Mouse (Mus musculus): ENCODE data around the gene Dstn. TPM values are rescaled to one million over a fixed set of nuclear protein-coding genes. Genes with fewer than 3 reads are reported as not detected.
A peak's percentile ranks its signal among the peaks of the same experiment; 100 is the strongest.

The Dstn gene
- 174 TPM for polyA plus RNA-seq (2012; fragmentation: generic; extraction: Trizol)

DNA sequence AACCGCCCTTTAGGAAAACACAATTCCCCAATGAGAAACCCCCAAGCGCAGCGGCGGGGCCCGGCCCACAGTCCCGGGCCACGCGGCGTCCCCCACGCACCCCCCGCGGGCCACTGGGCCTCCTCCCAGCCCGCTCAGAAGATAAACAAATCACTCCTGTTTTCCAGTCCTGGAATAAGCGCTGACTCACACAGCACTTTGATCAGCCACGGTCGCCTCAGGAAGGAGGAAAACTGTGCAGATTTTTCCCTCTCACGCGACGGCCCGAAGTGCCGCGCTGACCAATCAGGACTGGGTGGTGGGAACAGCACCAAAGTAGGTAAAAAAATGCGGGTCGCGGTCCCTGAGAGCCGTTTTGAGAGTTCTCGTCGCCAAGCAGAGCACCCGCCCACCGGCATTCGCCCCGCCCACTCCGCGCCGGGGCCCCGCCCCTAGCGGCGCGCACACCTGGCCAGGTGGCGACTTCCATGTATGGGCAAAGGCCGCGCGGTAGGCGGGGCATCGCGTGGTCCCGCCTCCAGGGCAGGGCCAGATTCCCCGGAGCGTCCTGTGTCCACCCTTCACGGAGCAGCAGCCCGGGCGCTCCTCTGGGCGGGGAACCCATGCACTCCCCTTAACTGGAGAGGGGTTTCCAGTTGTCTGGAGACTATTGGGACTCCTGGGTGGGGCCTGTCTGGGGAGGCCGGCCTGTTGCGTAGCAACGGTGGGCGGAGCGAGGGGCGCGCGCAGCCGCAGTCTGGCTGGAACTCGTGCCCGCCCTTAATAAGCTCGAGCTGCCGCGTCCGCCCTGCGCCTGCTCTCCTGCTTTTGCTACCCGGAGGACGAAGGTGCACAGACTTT, at the start of gene Dstn:
TSS of gene Dstn (plus strand) at position 561 of the 840 bp plus-strand sequence.
- peak; percentile 2 for TF ChIP-seq TCF3 (IDR thresholded peaks at IDR 0.05; ENCODE audit: insufficient read length, low read depth)
- peak in 1 of 3 experiments; percentile 20 for TF ChIP-seq MYOG (IDR thresholded peaks at IDR 0.05; ENCODE audit: control insufficient read depth in 1 of 3, insufficient read depth in 1 of 3, insufficient read length in 2 of 3, low read depth in 2 of 3)
- TF ChIP-seq POLR2AphosphoS2 (IDR thresholded peaks at IDR 0.05; ENCODE audit: insufficient read length, low read depth), result peak; percentile 99
- TF ChIP-seq TCF12 (IDR thresholded peaks at IDR 0.05; ENCODE audit: insufficient read depth, poor library complexity, severe bottlenecking), result no peak
- TF ChIP-seq USF1 (IDR thresholded peaks at IDR 0.05; ENCODE audit: low read depth), result no peak
- peak in 2 of 3 experiments; percentile 27 to 59 for TF ChIP-seq MYOD1 (IDR thresholded peaks at IDR 0.05; ENCODE audit: control insufficient read depth in 1 of 3, insufficient read length in 2 of 3, low read depth in 2 of 3)
- TF ChIP-seq POLR2A (IDR thresholded peaks at IDR 0.05; ENCODE audit: insufficient read length, low read depth), result peak; percentile 96
- peak; percentile 98 for TF ChIP-seq SRF (IDR thresholded peaks at IDR 0.05; ENCODE audit: control insufficient read depth, insufficient read length, low read depth)

DNA sequence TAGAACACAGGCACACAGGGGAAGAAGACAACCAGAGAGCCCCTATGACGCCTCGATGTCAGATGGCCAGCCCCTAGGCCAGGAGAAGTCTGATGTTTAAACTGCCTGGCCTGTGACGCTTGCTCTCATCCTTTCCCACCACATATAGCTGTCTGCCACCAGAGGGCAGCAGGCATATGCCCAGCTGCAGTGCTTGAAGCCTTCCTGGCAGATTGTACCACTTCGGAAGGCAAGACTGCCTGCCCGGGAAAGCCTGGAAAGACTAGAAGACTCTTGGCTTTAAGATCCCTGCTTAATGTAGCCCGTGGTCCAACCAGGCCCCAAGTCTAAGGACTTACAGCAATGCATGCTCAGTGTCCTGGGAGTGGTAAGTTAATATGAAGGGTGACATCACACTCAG, 47.8 kb upstream of the Dstn start:
- no peaks in the 10 kb centered on the region for H3K79me2 ChIP-seq (ENCODE audit: control insufficient read depth, insufficient read depth)
- H3ac ChIP-seq (ENCODE audit: control insufficient read depth, insufficient read length), result no peak overlapping the region
- H3K4me2 ChIP-seq (ENCODE audit: low read depth), result peak overlapping the region; percentile 68
- H3K4me3 ChIP-seq, result no peak overlapping the region
- no peaks in the 10 kb centered on the region for H3K36me3 ChIP-seq (ENCODE audit: control insufficient read depth, insufficient read depth)
- peaks cover 9% of the 10 kb centered on the region for H3K27me3 ChIP-seq (ENCODE audit: control insufficient read depth, insufficient read depth, insufficient read length)
- TF ChIP-seq TCF12 (IDR thresholded peaks at IDR 0.05; ENCODE audit: insufficient read depth, poor library complexity, severe bottlenecking), result no peak
- no peak for TF ChIP-seq TCF3 (IDR thresholded peaks at IDR 0.05; ENCODE audit: insufficient read length, low read depth)
- no peak for TF ChIP-seq REST (IDR thresholded peaks at IDR 0.05; ENCODE audit: insufficient read depth, insufficient read length)
- TF ChIP-seq MAX (IDR thresholded peaks at IDR 0.05; ENCODE audit: low read depth), result no peak
- TF ChIP-seq SRF (IDR thresholded peaks at IDR 0.05; ENCODE audit: control insufficient read depth, insufficient read length, low read depth), result no peak
- TF ChIP-seq E2F4 (IDR thresholded peaks at IDR 0.05; ENCODE audit: insufficient read depth), result no peak
- TF ChIP-seq MYOD1 (IDR thresholded peaks at IDR 0.05; ENCODE audit: control insufficient read depth in 1 of 3, insufficient read length in 2 of 3, low read depth in 2 of 3), result no peak
- no peak for TF ChIP-seq POLR2A (IDR thresholded peaks at IDR 0.05; ENCODE audit: insufficient read length, low read depth)
- no peak for TF ChIP-seq POLR2AphosphoS2 (IDR thresholded peaks at IDR 0.05; ENCODE audit: insufficient read length, low read depth)
- no peak for TF ChIP-seq MYOG (IDR thresholded peaks at IDR 0.05; ENCODE audit: control insufficient read depth in 1 of 3, insufficient read depth in 1 of 3, insufficient read length in 2 of 3, low read depth in 2 of 3)
- no peak for TF ChIP-seq USF1 (IDR thresholded peaks at IDR 0.05; ENCODE audit: low read depth)
- TF ChIP-seq CEBPB (IDR thresholded peaks at IDR 0.05; ENCODE audit: insufficient read depth, poor library complexity, severe bottlenecking), result no peak

More for the DNA sequence above, at the start of gene Dstn:
- Histone ChIP-seq H3K79me2 (ENCODE audit: control insufficient read depth, insufficient read depth) (peaks cover 41% of the 10 kb centered on the region), H3K4me3 (peak within 1 kb of the TSS; percentile 59), H3K27me3 (ENCODE audit: control insufficient read depth, insufficient read depth, insufficient read length) (no peaks in the 10 kb centered on the region), H3K4me2 (ENCODE audit: low read depth) (peak within 1 kb of the TSS; percentile 97), H3ac (ENCODE audit: control insufficient read depth, insufficient read length) (peak within 1 kb of the TSS; percentile 28), H3K36me3 (ENCODE audit: control insufficient read depth, insufficient read depth) (no peaks in the 10 kb centered on the region)

DNA sequence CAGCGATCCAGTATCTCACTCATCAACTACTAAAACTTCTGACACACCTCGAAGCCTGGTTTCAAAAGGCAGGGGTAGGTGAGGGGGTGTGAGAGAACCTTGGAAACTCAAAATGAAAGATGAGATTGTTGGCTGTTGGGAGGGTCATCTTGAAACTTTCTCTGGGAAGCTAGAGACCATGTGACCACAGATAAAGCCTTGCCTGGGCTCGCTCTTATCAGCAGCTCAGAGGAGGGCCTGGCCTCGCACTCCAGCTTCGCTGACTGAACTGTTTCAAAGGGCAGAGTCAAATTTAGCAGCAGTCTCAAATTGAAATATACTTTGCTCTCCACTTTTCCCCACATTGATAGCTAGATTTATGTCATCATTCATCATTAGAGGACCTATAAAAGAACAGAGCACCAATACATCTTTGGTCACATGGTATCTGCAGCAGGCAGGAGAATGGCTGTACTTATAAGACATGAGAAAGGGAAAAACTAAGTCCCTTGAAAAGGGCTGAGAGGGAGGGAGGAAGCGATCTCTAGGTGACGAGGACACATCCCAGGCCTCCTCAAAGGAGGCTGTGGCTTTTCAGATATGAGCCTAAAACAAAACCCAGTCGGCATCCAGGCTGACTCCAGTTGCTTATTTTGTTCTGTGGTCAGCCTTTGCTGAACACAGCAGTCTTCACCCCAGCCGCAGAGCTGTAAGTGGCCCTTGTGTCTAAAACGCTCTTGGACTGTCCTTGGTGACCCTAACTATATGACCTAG, 44.0 kb upstream of the Dstn start:
- Histone ChIP-seq H3K4me2 (ENCODE audit: low read depth) (no peak overlapping the region), H3K79me2 (ENCODE audit: control insufficient read depth, insufficient read depth) (no peaks in the 10 kb centered on the region), H3ac (ENCODE audit: control insufficient read depth, insufficient read length) (no peak overlapping the region), H3K4me3 (no peak overlapping the region), H3K27me3 (ENCODE audit: control insufficient read depth, insufficient read depth, insufficient read length) (no peaks in the 10 kb centered on the region), H3K36me3 (ENCODE audit: control insufficient read depth, insufficient read depth) (no peaks in the 10 kb centered on the region)
- TF ChIP-seq POLR2A (IDR thresholded peaks at IDR 0.05; ENCODE audit: insufficient read length, low read depth), result no peak
- no peak for TF ChIP-seq E2F4 (IDR thresholded peaks at IDR 0.05; ENCODE audit: insufficient read depth)
- TF ChIP-seq REST (IDR thresholded peaks at IDR 0.05; ENCODE audit: insufficient read depth, insufficient read length), result no peak
- TF ChIP-seq POLR2AphosphoS2 (IDR thresholded peaks at IDR 0.05; ENCODE audit: insufficient read length, low read depth), result no peak
- TF ChIP-seq USF1 (IDR thresholded peaks at IDR 0.05; ENCODE audit: low read depth), result no peak
- TF ChIP-seq SRF (IDR thresholded peaks at IDR 0.05; ENCODE audit: control insufficient read depth, insufficient read length, low read depth), result no peak
- no peak for TF ChIP-seq CEBPB (IDR thresholded peaks at IDR 0.05; ENCODE audit: insufficient read depth, poor library complexity, severe bottlenecking)
- no peak for TF ChIP-seq MYOG (IDR thresholded peaks at IDR 0.05; ENCODE audit: control insufficient read depth in 1 of 3, insufficient read depth in 1 of 3, insufficient read length in 2 of 3, low read depth in 2 of 3)
- TF ChIP-seq MYOD1 (IDR thresholded peaks at IDR 0.05; ENCODE audit: control insufficient read depth in 1 of 3, insufficient read length in 2 of 3, low read depth in 2 of 3), result no peak
- TF ChIP-seq TCF3 (IDR thresholded peaks at IDR 0.05; ENCODE audit: insufficient read length, low read depth), result no peak
- no peak for TF ChIP-seq MAX (IDR thresholded peaks at IDR 0.05; ENCODE audit: low read depth)
- no peak for TF ChIP-seq TCF12 (IDR thresholded peaks at IDR 0.05; ENCODE audit: insufficient read depth, poor library complexity, severe bottlenecking)

DNA sequence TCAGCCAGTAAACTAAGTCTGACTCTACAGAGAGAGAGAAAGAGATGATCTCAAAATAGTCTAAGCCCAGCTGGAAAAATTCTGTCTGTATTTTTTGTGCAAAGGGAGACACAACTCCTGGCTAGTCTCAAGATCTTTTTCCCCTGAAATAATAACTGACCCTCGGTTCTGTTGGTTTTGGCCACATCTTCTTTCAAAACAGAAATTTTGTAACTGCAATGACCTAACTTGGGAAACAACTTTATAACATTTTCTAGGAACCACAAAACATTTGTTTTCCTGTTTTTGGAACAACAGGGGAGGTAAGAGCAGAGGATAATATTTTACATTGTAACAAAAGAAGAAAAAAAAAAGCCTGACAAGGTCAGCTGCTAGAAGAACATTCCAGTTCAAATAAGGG, 39.1 kb upstream of the Dstn start:
- Histone ChIP-seq H3K27me3 (ENCODE audit: control insufficient read depth, insufficient read depth, insufficient read length) (no peaks in the 10 kb centered on the region), H3K79me2 (ENCODE audit: control insufficient read depth, insufficient read depth) (no peaks in the 10 kb centered on the region), H3K4me2 (ENCODE audit: low read depth) (no peak overlapping the region), H3K36me3 (ENCODE audit: control insufficient read depth, insufficient read depth) (no peaks in the 10 kb centered on the region), H3ac (ENCODE audit: control insufficient read depth, insufficient read length) (no peak overlapping the region), H3K4me3 (no peak overlapping the region)
- TF ChIP-seq MAX (IDR thresholded peaks at IDR 0.05; ENCODE audit: low read depth) (no peak), SRF (IDR thresholded peaks at IDR 0.05; ENCODE audit: control insufficient read depth, insufficient read length, low read depth) (no peak), USF1 (IDR thresholded peaks at IDR 0.05; ENCODE audit: low read depth) (no peak), REST (IDR thresholded peaks at IDR 0.05; ENCODE audit: insufficient read depth, insufficient read length) (no peak), POLR2A (IDR thresholded peaks at IDR 0.05; ENCODE audit: insufficient read length, low read depth) (no peak), E2F4 (IDR thresholded peaks at IDR 0.05; ENCODE audit: insufficient read depth) (no peak)
